Mouse (Mus musculus) lung, postnatal 10 days (tissue): Measurements from ENCODE around the gene Trpm8.
A peak's percentile ranks its signal among the peaks of the same experiment; 100 is the strongest.

Experiments
- DNase-seq: peaks from one replicate; pipeline ENCODE4 v3.0.0; 2021

The Trpm8 gene

DNA sequence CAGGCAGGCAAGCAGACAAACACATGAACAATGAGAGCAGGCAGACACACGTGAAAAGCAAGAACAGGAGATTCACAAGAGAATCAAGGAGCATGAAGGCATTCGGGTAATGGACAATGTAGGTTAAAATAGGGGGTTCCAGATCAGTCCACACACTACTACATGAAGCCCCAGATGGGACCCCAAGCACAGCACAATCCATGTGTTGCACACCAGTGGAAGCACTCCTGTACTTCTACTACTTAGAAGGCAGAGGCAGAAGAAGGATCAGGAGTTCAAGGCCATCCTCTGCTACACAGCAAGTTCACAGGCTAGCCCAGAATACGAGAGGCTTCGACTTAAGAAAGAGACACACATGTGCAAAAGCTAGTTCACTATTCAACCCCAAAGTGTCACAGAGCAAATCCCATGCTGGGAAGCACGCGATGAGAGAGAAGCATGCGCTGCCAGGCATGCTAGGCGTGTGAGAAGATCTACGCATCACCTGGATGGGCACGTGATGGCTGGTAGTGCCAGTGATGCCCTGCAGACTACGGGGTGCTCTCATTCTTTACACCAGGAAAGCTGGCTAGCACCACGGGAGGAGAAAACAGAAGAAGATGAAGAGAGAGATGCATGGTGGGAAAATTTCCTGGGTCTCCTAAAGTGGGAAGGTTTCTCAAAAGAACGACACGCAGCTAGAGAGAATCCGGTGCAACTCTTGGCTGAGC lies 8.8 kb downstream of the Trpm8 start:
- DNase-seq: no peak

DNA sequence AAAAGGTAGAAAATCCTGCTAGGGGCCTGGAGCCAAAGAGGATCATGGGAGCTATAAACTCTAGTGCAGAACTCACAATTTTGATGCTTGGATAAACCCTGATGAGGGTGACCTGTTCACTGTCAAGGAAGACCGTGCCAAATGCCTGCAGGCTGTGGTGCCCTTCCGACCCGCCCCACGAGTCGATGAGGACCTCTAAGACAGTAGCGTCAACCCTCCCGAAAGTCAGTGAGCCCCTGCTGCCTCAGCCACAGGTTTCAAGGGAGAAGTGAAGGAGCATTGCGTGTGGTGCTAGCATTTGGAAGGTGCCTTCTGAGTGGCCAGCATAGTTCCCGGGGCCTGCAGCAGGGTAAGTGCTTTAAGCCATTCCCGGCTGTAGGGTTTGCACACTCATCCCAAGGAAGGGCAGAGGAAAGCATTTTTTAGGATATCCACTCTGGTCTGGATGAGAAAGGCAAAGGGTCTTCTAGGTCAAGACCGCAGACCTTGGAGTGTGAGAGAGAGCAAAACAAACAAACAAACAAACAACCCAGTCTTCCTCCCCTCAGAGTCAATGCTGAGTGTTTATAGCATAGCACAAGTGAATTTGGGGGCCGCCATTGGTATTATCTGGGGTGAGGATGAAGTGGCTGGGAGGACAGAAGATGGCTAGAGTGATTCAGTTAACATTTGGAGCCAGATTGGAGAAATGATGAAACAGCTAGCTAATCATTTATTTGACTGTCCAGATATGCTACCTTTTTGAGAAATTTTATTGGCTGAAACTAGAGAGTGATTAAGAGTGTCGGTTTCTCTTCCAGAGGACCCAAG lies 9.6 kb downstream of the Trpm8 start:
- no peak for DNase-seq

DNA sequence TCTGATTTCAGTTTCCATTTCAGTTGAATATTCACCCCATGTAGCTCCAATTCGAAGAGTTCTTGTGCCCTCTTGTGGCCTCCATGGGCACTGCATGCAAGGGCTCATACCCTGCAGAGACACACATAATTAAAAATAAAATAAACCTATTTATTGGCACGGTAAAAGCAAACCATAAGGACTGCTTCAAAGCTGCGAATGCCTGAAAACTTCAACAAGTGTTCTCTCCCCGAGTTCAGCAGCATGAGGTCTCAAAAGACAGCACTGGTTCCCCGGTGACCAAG lies 10.2 kb downstream of the Trpm8 start:
- DNase-seq: peak; percentile 73

DNA sequence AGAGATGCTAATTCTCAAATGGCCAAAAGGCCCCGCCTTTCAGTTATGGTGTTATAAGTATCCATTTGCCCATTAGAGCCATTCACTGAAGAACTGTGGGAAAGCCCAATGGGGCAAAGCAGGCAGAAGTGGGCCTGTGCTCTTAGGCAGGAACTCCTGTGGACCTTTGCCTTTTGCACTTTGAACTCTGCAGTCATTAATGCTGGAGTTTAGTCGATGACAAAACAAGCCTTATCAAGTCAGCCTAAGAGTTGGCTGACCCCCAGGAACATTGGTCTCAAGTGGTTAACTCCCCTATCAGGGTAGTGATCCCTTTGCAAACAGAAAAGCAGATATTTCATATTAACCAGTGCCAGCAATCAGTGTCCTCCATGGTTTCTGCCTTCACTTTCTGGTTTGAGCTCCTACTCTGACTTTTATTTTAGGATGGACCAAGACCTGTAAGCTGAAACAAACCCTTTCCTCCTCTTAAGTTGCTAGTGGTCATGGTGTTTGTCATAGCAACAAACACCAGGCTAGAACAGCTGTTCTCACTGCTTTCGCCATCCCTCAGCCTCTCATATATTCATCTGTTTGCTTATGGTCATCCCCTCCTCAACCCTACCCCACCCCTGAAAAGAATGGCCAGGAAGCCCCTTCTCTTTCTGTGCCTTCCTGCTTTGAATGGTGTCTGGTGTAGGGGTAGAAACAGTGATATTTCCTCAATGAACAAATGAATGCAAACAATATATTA lies 10.8 kb downstream of the Trpm8 start:
- DNase-seq: peak; percentile 27

DNA sequence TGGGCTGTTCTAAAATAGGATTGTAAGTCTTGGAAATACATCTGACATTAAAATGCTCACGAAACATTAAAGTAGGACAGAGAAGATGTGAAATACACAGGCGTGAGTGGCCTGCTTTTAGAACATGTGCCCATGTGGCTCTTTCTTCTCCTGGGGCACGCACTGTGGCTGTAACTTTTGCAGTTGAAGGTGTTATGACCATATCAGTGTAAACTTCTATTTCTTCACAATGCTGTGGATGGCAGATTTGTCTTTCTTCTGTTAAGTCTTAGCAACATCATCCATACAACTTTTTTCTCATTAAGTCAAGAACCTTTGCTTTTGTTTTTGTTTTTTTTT lies 11.3 kb downstream of the Trpm8 start:
- peak; percentile 1 for DNase-seq

DNA sequence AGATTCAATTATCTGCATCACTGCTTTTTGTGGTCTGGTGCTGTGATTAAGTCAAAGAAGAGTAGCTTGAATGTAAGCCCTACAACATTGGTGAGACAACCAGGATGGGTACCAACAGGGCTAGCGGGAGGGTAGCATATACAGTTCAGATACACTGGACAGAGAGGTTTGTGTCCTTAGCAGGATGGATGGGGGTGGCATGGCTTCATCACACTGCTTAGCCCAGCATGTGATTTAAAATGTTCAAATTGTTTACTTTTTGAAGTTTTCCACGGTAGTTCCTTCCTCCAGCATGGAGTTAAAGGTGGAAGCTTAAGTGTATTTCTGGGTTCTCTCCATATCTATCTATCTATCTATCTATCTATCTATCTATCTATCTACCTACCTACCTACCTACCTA lies 11.7 kb downstream of the Trpm8 start:
- no peak for DNase-seq

DNA sequence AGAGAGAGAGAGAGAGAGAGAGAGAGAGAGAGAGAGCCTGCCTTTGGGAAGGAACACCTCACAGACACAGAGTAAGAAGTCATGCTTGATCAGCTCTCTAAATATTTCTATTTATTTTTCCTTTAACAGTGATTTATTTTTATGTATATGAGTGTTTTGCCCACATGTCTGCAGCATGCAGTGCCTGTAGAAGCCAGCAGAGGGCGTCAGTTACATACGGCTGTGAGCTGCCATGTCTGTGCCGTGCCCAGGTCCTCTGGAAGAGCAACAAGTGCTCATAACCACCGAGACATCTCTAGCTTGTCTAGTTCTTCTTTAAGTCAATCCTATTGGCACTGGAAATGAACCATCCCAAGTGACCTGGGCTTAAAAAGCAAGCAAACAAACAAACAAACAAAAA lies 12.5 kb downstream of the Trpm8 start:
- DNase-seq: peak; percentile 59

DNA sequence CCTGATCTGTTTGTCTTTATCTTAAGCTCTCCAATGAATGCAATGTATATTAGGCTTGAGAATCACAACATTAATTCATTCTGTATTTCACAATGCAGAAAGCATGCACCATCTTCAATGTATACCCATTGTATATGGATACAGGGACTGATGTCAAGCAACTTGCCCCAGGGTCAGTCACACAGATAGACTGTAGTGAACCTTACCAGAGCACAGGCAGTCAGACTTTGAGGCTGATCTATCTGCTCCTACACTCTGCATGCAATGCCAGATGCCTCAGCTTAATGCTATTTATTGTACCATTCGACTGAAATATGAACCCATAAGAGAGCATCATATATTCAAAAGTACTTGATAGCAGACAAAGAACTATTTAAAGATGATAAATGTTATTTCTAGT lies 13.1 kb downstream of the Trpm8 start:
- DNase-seq: peak; percentile 3

DNA sequence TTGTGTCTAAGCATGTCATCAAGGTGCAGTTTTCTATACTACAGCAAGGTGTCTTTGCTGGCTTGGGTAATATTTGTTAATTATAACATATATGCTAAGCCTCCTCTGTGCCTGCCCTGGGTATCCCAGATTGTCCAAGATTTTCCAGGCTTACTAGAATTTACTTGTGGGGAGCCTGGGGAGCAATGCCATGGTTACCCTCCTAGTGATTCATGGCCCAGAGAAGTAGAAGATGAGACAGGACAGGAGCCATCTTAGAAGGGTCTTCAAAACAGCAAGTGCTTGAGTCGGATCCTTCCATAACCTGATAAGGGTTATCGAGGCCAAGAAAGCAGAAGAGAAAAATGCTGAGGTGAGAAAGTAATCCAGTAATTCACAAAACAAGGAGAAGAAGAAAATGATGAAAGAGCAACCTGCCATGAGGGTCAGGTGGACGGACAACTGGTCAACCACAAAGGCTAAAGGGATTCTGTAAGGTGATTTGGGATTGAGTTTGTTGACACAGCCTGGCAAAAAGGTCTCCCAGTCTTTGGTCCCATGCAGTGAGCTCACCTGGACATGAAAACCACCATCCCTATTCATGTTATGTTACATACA lies 14.0 kb downstream of the Trpm8 start:
- peak; percentile 1 for DNase-seq

DNA sequence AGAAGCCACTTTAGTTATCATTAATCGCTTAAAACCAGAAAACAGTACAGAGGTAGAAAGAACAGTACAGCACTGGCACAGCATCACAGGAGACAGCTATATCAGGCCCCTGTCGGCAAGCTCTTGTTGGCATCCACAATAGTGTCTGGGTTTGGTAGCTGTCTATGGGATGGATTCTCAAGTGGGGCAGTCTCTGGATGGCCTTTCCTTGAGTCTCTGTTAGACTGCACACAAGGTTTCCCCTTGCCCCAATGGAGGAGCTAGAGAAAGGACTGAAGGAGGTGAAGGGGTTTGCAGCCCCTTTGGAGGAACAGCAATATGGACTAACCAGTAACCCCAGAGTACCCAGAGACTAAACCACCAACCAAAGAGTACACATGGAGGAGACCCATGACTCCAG lies 14.6 kb downstream of the Trpm8 start:
- no peak for DNase-seq

DNA sequence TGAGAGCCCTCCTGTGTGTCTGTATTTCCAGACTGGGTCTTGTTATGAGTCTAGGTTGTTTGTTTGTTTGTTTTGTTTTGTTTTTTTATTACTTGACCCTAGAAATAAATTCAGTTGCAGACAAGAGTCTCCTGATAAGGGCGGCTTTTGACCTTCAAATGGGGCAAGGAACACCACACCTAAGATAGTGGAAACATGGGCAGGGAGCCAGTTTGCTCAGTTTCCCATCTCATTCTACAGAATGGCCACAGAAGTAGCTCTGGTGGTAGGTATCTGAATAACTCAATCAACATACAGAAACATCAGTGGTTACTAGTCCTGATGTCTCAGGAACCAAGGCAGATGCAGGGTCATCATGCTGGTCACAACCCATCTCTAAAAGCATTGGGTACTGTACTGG lies 17.2 kb downstream of the Trpm8 start:
- DNase-seq: no peak

DNA sequence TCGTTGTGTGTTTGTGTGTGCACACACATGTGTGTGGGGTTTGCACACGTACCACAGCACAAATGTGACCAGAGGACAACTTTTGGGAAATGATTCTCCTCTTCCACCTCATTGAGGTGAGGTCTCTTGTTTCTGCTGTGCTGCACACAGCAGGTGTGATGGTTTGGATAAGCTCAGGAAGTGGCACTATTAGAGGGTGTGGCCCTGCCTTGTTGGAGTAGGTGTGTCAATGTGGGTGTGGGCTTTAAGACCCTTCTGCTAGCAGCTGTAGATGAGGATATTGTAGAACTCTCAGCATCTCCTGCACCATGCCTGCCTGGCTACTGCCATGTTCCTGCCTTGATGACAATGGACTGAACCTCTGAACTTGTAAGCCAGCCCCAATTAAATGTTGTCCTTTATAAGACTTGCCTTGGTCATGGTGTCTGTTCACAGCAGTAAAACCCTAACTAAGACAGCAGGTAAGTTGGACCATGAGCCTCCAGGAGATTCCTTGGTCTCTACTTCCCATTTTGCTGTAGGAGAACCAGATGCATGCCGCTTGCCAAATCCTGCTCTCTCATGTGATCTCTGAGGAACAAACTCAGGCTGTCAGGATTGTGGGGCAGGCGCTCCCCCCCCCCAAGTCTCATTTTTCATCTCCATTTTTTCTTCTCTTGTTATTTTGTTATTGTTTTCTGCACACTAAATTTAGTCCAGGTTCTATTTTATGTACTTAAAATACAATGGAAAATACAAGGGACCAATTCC lies 18.9 kb downstream of the Trpm8 start:
- no peak for DNase-seq

DNA sequence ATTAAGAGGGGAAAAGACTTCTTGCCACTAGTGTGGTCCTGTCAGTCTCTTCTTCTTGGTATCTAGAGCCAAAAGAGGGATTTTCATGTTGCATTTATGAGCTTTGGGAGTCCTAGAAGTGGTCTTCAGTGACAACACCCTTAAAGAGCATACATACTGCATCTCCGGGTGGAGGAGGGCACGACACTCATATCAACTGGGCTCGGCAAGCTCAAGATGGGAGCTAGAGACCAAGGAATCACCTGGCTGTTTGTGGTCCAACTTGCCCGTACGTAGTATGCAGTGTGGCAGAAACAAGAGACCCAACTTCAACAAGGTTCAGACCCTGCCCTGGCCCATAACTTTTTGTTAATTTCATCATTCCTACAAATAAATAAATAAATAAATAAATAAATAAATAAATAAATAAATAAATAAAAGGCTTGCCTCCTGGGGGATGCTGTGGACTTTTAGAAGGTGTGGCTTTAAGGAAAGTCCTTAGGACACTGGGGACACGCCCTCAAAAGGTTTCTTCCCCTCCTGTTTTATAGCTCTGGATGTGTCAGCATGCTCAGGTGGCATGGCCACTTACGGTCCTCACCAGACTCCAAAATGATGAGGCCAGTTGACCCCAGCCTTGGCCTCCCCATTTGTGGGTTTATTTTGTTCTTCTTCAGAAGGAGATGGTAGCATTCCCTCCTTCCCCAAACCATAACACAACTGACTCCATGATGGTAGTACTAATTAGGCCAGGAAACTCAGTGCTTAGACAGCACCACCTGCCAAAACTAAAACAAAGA lies 20.2 kb downstream of the Trpm8 start:
- DNase-seq: no peak

DNA sequence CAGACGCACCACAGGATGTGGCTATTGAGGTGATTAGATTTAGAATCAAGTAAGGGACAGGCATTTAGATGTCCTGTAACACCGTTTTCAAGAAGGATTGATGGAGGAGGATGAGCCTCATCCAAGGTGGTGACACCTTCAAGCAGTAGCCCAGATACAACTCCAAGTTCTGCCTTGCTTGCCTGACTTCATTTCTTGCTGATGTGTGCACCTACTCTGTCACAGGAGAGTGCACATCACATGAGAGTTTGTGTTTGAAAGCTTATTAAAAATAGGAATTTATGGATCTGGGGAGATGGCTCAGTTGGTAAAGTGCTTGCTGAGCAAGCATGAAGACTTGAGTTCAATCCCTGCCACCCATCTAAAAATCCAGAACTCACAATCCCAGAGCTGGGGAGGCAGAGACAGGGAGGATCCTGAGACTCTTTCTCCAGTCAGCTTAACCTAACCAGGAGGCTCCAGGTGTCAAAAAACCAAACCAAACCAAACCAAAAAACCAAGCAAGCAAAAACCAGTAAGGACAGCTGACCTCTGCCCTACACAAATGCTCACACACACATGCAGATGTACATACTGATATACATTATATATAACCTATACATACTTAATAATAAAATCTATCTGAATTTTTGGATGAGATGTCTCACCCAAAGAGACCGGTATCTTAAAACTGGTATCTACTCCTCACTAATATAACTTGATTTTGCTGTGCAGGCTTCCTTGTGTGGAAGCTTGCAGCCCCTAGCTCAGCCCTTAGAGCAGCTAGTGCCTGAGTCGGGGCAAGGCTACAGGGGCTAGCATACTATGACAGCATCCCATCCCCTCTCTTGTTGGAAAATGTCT lies 21.4 kb downstream of the Trpm8 start:
- no peak for DNase-seq

DNA sequence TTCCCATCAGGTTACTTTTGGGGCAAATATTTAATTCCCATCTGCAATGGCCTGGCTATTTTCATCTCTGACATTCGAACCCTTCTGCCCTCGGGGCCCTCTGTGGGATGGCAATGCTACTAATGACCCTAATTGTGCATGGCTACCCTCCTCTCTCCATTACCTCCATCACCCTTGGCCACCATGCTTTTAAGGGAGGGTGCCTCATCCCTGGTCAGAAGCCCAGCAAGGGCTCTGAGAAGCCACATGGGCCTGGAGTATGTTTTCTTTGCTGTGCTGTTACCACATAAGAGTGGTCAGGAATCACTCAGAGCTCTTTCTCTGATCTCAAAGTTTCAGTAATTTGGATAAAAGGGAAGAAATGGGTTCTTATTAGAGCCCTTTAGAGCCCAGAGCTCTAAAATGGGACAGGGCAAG lies 22.1 kb downstream of the Trpm8 start:
- DNase-seq: no peak

DNA sequence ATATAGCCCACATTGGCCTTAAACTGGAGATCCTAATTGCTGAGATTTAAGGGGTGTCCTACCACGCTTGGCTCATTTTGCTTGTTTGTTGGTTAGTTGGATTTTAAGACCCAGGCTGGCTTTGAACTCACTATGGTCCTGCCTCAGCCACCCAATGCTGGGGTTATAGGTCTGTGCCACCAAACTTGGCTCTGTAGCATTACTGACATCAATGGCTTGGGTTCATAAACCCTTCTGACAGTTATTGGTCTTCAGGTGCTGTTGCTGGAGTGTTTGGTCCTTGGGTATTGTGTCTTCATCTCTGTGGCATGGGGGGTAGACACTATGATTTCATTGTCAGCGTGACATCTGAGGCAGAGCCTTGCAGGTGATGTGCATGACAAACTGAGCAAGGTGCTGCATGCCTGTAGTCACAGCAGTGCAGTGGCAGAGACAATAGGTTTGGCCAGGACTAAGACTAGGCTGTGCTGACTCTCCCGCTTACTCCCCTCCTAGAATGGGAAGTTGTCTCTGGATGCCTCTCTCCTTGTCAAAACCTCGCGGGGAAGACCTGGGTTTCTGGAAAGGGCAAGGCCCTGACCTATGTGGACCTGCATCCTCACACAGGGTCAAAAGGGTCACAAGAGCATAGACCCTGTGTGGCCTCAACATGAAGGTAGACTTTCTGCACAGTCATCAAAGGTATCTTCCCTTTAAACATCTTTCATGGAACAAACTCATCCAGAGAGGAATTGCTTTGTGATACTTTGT lies 23.0 kb downstream of the Trpm8 start:
- no peak for DNase-seq

DNA sequence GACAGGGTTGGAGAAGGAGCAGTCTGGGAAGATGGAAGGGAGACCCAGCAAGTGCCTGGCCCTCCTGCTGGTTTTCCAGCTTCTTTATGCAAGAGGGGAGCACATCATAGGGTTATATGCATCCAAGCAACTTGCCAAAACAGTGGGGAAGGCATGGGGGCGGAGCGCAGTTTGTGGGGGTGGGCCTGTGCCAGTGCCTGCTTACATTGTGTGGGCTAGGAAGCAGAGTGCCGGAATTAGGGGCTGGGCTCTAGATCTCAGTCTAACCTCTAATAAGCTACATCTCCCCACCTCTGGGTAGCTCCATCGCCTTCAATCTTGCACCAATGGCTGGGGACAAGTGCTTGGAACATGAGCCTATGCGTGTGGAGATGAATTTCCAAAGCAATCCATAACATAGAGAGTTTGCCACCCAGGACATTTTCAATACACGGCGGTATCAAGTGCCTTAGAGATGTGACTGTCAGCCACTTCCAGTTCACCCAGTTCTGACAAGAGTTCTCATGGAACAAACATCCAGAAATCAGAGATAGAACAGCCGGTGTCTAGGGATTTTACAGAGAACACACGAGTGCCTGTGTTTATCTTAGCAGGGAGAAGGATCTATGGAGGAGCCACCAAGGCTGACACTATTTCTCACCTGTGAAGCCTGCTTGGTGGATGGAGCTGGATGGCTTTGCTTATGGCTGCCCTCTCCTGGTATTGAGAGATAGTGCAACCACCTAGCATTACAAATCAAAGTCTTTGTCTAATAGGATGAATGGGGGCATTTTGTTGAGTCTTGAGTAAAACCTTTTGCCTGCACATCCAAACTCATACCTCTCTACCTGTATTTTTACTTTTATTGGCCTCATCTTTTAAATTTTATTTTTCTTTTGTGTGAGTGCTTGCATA lies 23.9 kb downstream of the Trpm8 start:
- no peak for DNase-seq

DNA sequence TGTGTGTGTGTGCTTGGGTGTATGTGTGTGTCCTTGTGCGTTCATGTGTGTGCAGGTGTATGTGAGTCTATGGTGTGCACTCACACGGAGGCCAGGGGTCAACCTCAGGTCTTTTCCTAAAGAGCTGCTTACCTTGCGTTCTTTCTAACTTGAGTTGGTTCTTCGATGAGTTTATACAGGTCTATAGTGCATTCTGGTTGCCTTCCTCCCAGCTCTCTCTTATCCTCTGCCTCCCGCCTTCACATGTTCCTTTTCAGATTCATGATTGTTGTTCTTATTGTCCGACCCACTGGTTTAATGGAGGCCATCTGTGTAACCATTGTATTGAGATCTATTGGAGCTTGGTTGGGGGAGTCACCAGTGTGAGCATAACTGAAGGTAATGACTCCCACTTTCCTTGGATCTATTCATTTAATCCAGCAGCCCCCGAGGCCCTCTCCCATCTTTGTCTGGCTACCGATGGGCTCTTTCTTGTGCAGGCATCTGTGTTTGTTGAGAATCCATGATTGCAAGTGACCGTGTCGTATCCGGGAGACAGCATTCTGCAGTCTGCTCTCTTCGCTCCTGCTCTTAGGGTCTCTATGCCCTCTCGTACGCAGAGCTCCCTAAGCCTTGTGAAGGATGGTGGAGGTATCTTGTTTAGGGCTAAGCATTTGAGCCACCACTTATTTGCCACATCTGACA lies 24.7 kb downstream of the Trpm8 start:
- DNase-seq: no peak

DNA sequence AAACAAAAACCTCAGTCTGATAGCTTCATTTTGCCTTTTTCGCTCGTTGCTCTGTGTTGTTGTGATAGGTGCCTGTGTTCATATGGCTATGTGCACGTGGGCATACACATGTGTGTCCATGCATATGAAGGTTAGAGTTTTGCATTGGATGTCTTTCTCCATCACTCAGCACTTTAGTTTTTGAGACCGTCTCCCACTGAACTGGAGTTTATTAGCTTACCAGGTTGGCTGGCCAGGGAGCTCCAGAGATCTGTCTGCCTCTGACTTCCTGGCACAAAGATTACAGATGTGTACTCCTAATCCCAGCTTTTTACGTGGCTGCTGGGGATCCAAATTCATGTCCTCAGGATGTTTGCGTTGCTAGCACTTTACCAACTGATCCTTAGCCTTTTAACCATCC lies 26.3 kb downstream of the Trpm8 start:
- no peak for DNase-seq
